Mouse (Mus musculus) lung, embryonic 16.5 days (tissue): ENCODE results near the gene Kcnj9. TPM values are rescaled to one million over a fixed set of nuclear protein-coding genes. Genes with fewer than 3 reads are reported as not detected.

ENCODE experiments used
- ATAC-seq: fragments of 200-750 bp; cut with Nextera tagmentation; 2 replicates; pipeline ENCODE4 v1.8.0; 2017; ENCODE audit warnings: low read depth, mild to moderate bottlenecking, moderate library complexity
- H3K27ac ChIP-seq: fragments of 300-500 bp; sonication (generic); 2 replicates; pipeline ENCODE4 v1.5.1; 2014; ENCODE audit warnings: mild to moderate bottlenecking, control low read depth, low read length
- H3K27me3 ChIP-seq: fragments of 300-500 bp; sonication (generic); 2 replicates; pipeline ENCODE4 v1.6.1; 2014; ENCODE audit warnings: low read depth, low read length, mixed read lengths; ENCODE audit not compliant: control insufficient read depth, insufficient read depth
- H3K36me3 ChIP-seq: fragments of 300-500 bp; sonication (generic); 2 replicates; pipeline ENCODE4 v1.6.1; 2014; ENCODE audit warnings: low read length; ENCODE audit not compliant: control insufficient read depth, insufficient read depth
- H3K4me1 ChIP-seq: fragments of 300-500 bp; sonication (generic); replicated peaks from 2 replicates; pipeline ENCODE4 v1.6.1; 2014; ENCODE audit warnings: low read length, mixed read lengths; ENCODE audit not compliant: control insufficient read depth, insufficient read depth
- H3K4me2 ChIP-seq: fragments of 300-500 bp; sonication (generic); 2 replicates; pipeline ENCODE4 v1.6.1; 2014; ENCODE audit warnings: low read depth, low read length, control low read depth
- H3K4me3 ChIP-seq: fragments of 300-500 bp; sonication (generic); 2 replicates; pipeline ENCODE4 v1.5.1; 2014; ENCODE audit warnings: mild to moderate bottlenecking, low read length, control low read depth
- H3K9ac ChIP-seq: fragments of 300-500 bp; sonication (generic); 2 replicates; pipeline ENCODE4 v1.6.1; 2014; ENCODE audit warnings: low read length, control low read depth
- H3K9me3 ChIP-seq: fragments of 300-500 bp; sonication (generic); 2 replicates; pipeline ENCODE4 v1.6.1; 2016; ENCODE audit warnings: low read length; ENCODE audit not compliant: control insufficient read depth
- WGBS: fragments of 180-500 bp; shearing (Covaris S2); extraction: QIAGEN DNeasy Blood & Tissue Kit; methylation state at CpG from one replicate; pipeline ENCODE4 v1.1.7; 2014; 5-methylcytosine and 5-hydroxymethylcytosine counted together
- polyA plus RNA-seq: library from polyadenylated mRNA; unstranded; fragments of >200 nt; fragmentation: Nextera tagmentation; extraction: Ambion mirVana; gene quantifications from 2 replicates; pipeline ENCODE4 v1.2.1, GENCODE M21; 2015

The Kcnj9 gene
- polyA plus RNA-seq, 1 experiment from 2014 or later, result not detected

GRCm38 (mm10) chr1:172327206-172328001 is 1.7 kb downstream of the Kcnj9 start:
- WGBS, result 82% methylated on average over 16 of the region's 16 CpGs
- ATAC-seq, result no peak
- Histone ChIP-seq H3K4me2 (no peak overlapping the region), H3K36me3 (no peaks in the 10 kb centered on the region), H3K27ac (no peak overlapping the region), H3K4me3 (no peak overlapping the region), H3K27me3 (peaks cover 50% of the 10 kb centered on the region), H3K9ac (no peak overlapping the region), H3K4me1 (peaks cover 5% of the 10 kb centered on the region; the same call in 1 of the 2 replicates), H3K9me3 (peaks cover 2% of the 10 kb centered on the region; the same call in 1 of the 2 replicates)

GRCm38 (mm10) chr1:172326684-172327083 is 2.4 kb downstream of the Kcnj9 start:
- Histone ChIP-seq H3K9me3 (peaks cover 2% of the 10 kb centered on the region; the same call in 1 of the 2 replicates), H3K4me1 (peaks cover 5% of the 10 kb centered on the region; the same call in 1 of the 2 replicates), H3K27me3 (peaks cover 50% of the 10 kb centered on the region), H3K9ac (no peak overlapping the region), H3K4me2 (peak overlapping the region; percentile 74), H3K4me3 (peak overlapping the region; percentile 49), H3K27ac (no peak overlapping the region), H3K36me3 (no peaks in the 10 kb centered on the region)
- ATAC-seq, result no peak
- WGBS, result 51% methylated on average over 11 of the region's 11 CpGs

GRCm38 (mm10) chr1:172325680-172326535 is 3.2 kb downstream of the Kcnj9 start:
- H3K9ac ChIP-seq, result peak overlapping the region; percentile 51
- 14% methylated on average over 87 of the region's 94 CpGs for WGBS
- peak; percentile 61 for ATAC-seq
- peak overlapping the region; percentile 49 for H3K4me3 ChIP-seq
- no peak overlapping the region for H3K27ac ChIP-seq
- H3K9me3 ChIP-seq, result peaks cover 2% of the 10 kb centered on the region; the same call in 1 of the 2 replicates
- H3K27me3 ChIP-seq, result peaks cover 50% of the 10 kb centered on the region
- H3K4me1 ChIP-seq, result peaks cover 5% of the 10 kb centered on the region; the same call in 1 of the 2 replicates
- peak overlapping the region; percentile 74 for H3K4me2 ChIP-seq
- H3K36me3 ChIP-seq, result no peaks in the 10 kb centered on the region

- H3K4me1 ChIP-seq, result peaks cover 5% of the 10 kb centered on the region; the same call in 1 of the 2 replicates
- peaks cover 2% of the 10 kb centered on the region; the same call in 1 of the 2 replicates for H3K9me3 ChIP-seq
- no peak overlapping the region for H3K27ac ChIP-seq
- WGBS, result 15% methylated on average over 7 of the region's 7 CpGs
- no peak overlapping the region for H3K9ac ChIP-seq
- no peak overlapping the region for H3K4me2 ChIP-seq
- ATAC-seq, result peak; percentile 74
- H3K36me3 ChIP-seq, result no peaks in the 10 kb centered on the region
- peaks cover 48% of the 10 kb centered on the region for H3K27me3 ChIP-seq
- no peak overlapping the region for H3K4me3 ChIP-seq
These were observed 4.4 kb downstream of the Kcnj9 start for GRCm38 (mm10) chr1:172324725-172325124.

GRCm38 (mm10) chr1:172323801-172324359 is 5.2 kb downstream of the Kcnj9 start:
- WGBS, result 57% methylated on average over 6 of the region's 6 CpGs
- H3K9ac ChIP-seq, result no peak overlapping the region
- no peak for ATAC-seq
- H3K4me2 ChIP-seq, result no peak overlapping the region
- H3K4me3 ChIP-seq, result no peak overlapping the region
- H3K27me3 ChIP-seq, result peaks cover 41% of the 10 kb centered on the region
- H3K4me1 ChIP-seq, result peaks cover 5% of the 10 kb centered on the region; the same call in 1 of the 2 replicates
- no peak overlapping the region for H3K27ac ChIP-seq
- H3K9me3 ChIP-seq, result peaks cover 2% of the 10 kb centered on the region; the same call in 1 of the 2 replicates
- H3K36me3 ChIP-seq, result 0 out of 2 replicates have a peak, but pooled peaks cover 2% of the 10 kb centered on the region

GRCm38 (mm10) chr1:172323298-172323697 is 5.8 kb downstream of the Kcnj9 start:
- no peak overlapping the region for H3K4me3 ChIP-seq
- peaks cover 35% of the 10 kb centered on the region for H3K27me3 ChIP-seq
- no peak for ATAC-seq
- peaks cover 2% of the 10 kb centered on the region; the same call in 1 of the 2 replicates for H3K9me3 ChIP-seq
- 48% methylated on average over 5 of the region's 5 CpGs for WGBS
- peaks cover 4% of the 10 kb centered on the region for H3K36me3 ChIP-seq
- no peak overlapping the region for H3K9ac ChIP-seq
- no peak overlapping the region for H3K4me2 ChIP-seq
- H3K27ac ChIP-seq, result no peak overlapping the region
- peaks cover 5% of the 10 kb centered on the region; the same call in 1 of the 2 replicates for H3K4me1 ChIP-seq

- H3K27ac ChIP-seq, result no peak overlapping the region
- H3K4me1 ChIP-seq, result peaks cover 5% of the 10 kb centered on the region; the same call in 1 of the 2 replicates
- H3K9ac ChIP-seq, result no peak overlapping the region
- WGBS, result 51% methylated on average over 13 of the region's 13 CpGs
- H3K27me3 ChIP-seq, result peaks cover 30% of the 10 kb centered on the region
- H3K36me3 ChIP-seq, result peaks cover 9% of the 10 kb centered on the region
- H3K4me2 ChIP-seq, result no peak overlapping the region
- no peak for ATAC-seq
- no peak overlapping the region for H3K4me3 ChIP-seq
- peaks cover 2% of the 10 kb centered on the region; the same call in 1 of the 2 replicates for H3K9me3 ChIP-seq
These were observed 6.4 kb downstream of the Kcnj9 start for GRCm38 (mm10) chr1:172322725-172323124.

GRCm38 (mm10) chr1:172319921-172320411 is 9.2 kb downstream of the Kcnj9 start:
- 41% methylated on average over 5 of the region's 5 CpGs for WGBS
- H3K4me2 ChIP-seq, result no peak overlapping the region
- no peak overlapping the region for H3K4me3 ChIP-seq
- no peaks in the 10 kb centered on the region for H3K4me1 ChIP-seq
- H3K36me3 ChIP-seq, result peaks cover 9% of the 10 kb centered on the region
- H3K27me3 ChIP-seq, result peaks cover 2% of the 10 kb centered on the region; the same call in 1 of the 2 replicates
- H3K9me3 ChIP-seq, result no peaks in the 10 kb centered on the region
- no peak overlapping the region for H3K27ac ChIP-seq
- no peak overlapping the region for H3K9ac ChIP-seq
- no peak for ATAC-seq
